Mouse (Mus musculus) gastrocnemius, postnatal 14 days (tissue): ENCODE measurements around the gene Aebp2. TPM values are rescaled to one million over a fixed set of nuclear protein-coding genes. Genes with fewer than 3 reads are reported as not detected.
"Not testable (repeated sequence)": the region's sequence is repeated elsewhere in the genome, so short reads cannot be mapped to it uniquely, and the experiment has no call there.

Source experiments
- DNase-seq: peaks from one replicate; pipeline ENCODE4 v3.0.0; 2021; ENCODE audit warnings: mixed read lengths
- intact Hi-C: fragments of 180-260 bp; cut with DNase I; formaldehyde crosslinking; loops from one replicate; pipeline ENCODE4 v1.15.1; 2025; ENCODE audit warnings: low total_unique reads
- long read RNA-seq, 2 experiments: library from polyadenylated mRNA; stranded (forward); transcript quantifications; one replicate each; pipeline ENCODE4 v2.0.0; 2021
- total RNA-seq, 2 experiments: library from RNA; stranded (reverse); gene quantifications; 2 replicates each; pipeline ENCODE4 v1.2.3; 2021

Gene Aebp2
- 10 to 100 TPM; 29.9 to 32.0 TPM for total RNA-seq
- long read RNA-seq, experiment 1, partial matches to known transcripts = 3 of 37 reads
- long read RNA-seq, experiment 1, other reads (novel, unspliced or antisense) = 30 of 37 reads
- long read RNA-seq, experiment 2, transcript Aebp2-202 (8 exons, 3,727 nt) = major isoform, 9 of 22 reads
- long read RNA-seq, experiment 2, partial matches to known transcripts = 0 of 22 reads
- long read RNA-seq, experiment 2, other reads (novel, unspliced or antisense) = 12 of 22 reads

DNA sequence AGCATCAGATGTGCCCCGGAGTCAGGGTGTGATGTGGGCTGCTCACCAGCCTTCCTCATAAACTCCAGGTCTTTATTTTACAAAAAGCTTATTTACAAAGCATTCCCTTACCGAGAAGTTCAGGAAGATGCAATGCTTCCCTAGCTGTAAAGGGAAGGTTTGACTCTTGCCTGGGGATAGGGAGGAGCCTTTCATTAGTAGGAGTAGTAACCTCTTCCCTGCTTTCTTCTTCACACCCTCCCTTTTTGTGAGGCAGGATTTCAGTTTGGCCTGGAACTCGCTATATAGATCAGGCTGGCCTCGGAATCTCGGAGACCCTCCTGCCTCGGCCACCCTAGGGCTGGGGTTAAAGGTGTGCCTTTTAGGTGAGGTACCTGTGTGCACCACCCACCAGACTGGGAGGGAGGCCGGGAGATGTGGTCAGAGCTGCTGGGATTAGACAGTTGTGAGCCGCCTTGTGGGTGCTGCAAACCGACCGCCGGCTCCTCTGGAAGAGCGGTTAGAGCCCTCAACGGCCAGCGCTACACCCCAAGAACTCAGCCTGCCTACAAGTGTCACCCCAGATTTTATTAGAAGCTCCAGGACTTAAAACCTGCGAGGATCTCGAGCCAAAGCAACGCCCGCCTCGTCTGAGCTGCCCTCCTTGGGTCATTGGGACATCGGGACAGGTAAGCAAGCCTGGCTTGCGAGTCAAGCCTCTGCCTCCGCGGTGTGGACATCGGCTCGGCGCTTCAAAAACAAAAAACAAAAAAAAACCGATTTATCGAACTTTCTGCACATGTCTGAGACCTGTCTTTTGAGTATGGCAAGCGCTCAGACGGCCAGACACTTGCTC lies at the start of gene Aebp2:
TSS of gene Aebp2 (plus strand) at position 273 of the 835 bp plus-strand sequence.
- peak; percentile 10 for DNase-seq
- intact Hi-C loops = no loop called here

DNA sequence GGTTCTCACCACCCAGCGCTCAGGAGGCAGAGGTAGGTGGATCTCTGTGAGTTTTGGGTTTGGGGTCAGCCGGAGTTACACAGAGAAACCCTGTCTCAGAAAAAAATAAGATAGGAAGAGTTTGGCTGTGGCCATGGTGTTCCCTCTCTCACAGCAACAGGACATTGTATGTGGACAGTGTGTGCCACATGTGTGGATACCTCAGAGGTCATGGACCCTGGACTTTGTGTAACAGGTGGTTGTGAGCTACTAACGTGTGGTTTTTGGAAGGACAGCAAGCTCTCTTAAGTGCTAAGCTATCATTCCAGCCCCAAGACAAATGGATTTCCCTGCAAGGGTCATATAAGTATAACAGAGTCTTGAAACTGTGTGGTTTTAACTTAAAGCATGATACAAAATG lies 47.5 kb upstream of the Aebp2 start:
- no peak for DNase-seq
- intact Hi-C loops = no loop called here

DNA sequence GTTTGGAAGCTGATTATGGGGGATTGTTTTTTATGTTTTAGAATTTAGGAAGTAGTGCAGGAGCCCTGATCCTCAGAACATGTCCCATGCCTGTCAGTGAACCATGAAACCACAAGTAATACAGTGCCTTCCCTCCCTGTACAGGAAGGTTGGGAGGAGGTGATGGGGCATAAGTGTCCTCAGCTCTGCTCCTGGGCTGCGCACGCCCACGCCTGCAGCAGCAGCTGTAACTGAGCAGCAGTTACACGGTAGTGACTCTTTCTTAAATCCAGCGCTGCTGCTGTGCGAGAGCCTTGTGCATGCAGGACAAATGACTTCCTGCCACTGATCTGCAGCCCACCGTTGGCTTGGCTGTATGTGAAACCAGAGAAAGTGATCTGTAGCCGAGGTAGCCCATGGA lies 46.3 kb upstream of the Aebp2 start:
- intact Hi-C loops = no loop called here

GRCm38 (mm10) chr6:140576961-140577821 lies 45.3 kb upstream of the Aebp2 start:
- peak; percentile 32 for DNase-seq
- intact Hi-C loops = no loop called here

More for the DNA sequence above, 46.3 kb upstream of the Aebp2 start:
- no peak for DNase-seq

- DNase-seq = no peak
- intact Hi-C loops = no loop called here
Observed at GRCm38 (mm10) chr6:140577822-140578170, 44.7 kb upstream of the Aebp2 start.

DNA sequence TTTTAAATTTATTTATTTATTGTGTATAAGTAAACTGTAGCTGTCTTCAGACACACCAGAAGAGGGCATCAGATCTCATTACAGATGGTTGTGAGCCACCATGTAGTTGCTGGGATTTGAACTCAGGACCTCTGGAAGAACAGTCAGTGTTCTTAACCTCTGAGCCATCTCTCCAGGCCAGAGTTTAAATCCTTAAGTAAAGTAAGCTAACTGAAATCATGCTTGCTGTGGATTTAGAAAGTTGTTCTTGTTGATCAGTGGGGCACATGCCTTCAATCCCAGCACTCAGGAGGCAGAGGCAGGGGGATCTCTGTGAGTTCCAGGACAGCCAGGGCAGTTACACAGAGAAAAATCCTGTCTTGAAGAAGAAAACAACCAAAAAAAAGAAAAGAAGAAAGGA lies 43.5 kb upstream of the Aebp2 start:
- intact Hi-C loops, DNase-seq: not testable (repeated sequence)

DNA sequence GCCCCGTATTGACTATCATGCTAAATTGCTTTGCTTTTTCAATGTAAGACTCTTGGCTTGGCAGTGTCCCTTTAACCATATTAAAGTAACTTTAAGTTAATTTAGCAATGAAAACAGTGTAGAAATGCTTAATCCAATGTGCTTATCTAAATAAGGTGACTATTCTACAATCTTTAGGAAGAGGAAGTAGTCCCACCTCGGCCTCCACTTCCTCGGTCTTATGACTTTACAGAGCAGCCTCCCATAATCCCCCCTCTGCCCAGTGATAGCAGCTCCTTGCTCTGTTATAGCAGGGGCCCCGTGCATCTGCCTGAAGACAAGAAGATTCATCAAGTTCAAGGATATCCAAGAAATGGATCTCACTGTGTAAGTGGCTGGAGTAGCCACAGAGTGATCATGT lies 42.3 kb upstream of the Aebp2 start:
- DNase-seq = no peak
- intact Hi-C loops = no loop called here

DNA sequence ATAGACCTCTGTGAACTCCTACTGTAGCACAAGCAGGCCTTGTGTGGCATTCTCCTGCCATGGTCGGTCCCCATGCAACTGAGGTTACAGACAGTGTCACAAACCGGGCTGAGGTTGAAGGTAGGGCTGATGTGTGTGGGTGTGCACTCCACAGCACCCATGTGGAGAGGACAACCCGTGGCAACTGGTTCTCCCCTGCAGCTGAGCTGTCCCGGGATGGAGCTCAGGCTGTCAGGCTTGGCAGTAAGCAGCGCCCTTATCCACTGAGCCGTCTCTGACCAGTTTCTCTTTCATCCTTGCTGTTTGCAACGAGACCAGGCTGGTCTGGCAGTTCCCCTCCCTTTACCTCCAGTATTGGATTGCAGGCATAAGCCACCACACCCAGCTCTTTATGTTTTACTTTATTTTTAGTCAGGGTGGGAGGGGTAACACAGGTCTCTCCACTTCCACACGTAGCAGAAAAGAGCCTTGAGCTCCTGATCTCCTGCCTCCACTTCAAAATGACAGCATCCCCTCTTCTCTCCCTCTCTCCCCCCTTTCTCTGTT lies 35.7 kb upstream of the Aebp2 start:
- DNase-seq = no peak
- intact Hi-C loops = no loop called here

GRCm38 (mm10) chr6:140591331-140591730 lies 31.1 kb upstream of the Aebp2 start:
- DNase-seq = peak; percentile 20
- intact Hi-C loops = no loop called here

- intact Hi-C loops = no loop called here
- DNase-seq = no peak
Observed at GRCm38 (mm10) chr6:140592713-140593112, 29.8 kb upstream of the Aebp2 start.

GRCm38 (mm10) chr6:140593420-140594170 lies 28.9 kb upstream of the Aebp2 start:
- intact Hi-C loops = no loop called here
- peak; percentile 74 for DNase-seq

GRCm38 (mm10) chr6:140595551-140595950 lies 26.9 kb upstream of the Aebp2 start:
- intact Hi-C loops, DNase-seq: not testable (repeated sequence)

- intact Hi-C loops = no loop called here
- DNase-seq = no peak
Observed at GRCm38 (mm10) chr6:140597381-140598329, 24.8 kb upstream of the Aebp2 start.

GRCm38 (mm10) chr6:140598516-140598915 lies 23.9 kb upstream of the Aebp2 start:
- no peak for DNase-seq
- intact Hi-C loops = no loop called here

DNA sequence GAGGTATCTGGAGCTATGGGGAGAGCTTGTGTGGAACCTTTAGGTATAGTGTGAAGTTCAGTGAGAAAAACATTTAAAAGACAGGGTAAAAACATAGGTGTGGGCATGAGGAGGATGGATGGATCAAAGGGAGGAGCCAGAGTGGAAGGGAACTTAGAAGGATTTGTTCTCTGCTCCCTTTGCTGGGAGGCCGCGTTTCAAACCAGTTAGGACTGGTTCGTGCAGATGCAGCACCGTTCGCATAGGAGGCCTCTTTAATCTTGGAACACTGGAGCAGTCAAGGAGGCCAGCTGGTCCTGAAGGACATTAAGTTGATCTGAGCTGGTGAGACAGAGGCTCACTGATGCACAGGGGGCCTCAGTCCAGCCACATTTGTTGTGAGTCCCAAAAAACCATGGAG lies 23.1 kb upstream of the Aebp2 start:
- no peak for DNase-seq
- intact Hi-C loops = no loop called here

- DNase-seq, intact Hi-C loops: not testable (repeated sequence)
Observed at GRCm38 (mm10) chr6:140600671-140601070, 21.8 kb upstream of the Aebp2 start.

- no peak for DNase-seq
- intact Hi-C loops = no loop called here
Observed at GRCm38 (mm10) chr6:140601175-140601574, 21.3 kb upstream of the Aebp2 start.
